Mouse (Mus musculus) liver, adult 2 months (tissue): ENCODE data around the gene Maml3. TPM values are rescaled to one million over a fixed set of nuclear protein-coding genes. Genes with fewer than 3 reads are reported as not detected.
A peak's percentile ranks its signal among the peaks of the same experiment; 100 is the strongest.

Experiments used
- DNase-seq: peaks from one replicate; pipeline ENCODE4 v3.0.0-alpha.2; 2011; ENCODE audit warnings: low read depth, low spot score; ENCODE audit errors: extremely low read depth
- H3K27ac ChIP-seq: fragments of 200-500 bp; replicated peaks from 2 replicates; pipeline ENCODE4 v1.5.1; 2012; ENCODE audit warnings: low read depth, mild to moderate bottlenecking, control low read depth, inconsistent platforms, low read length; ENCODE audit not compliant: insufficient read depth
- H3K27me3 ChIP-seq: fragments of 200-500 bp; 2 replicates; pipeline ENCODE4 v1.6.1; 2012; ENCODE audit warnings: mild to moderate bottlenecking, moderate library complexity, low read length, inconsistent platforms; ENCODE audit not compliant: control insufficient read depth, insufficient read depth
- H3K36me3 ChIP-seq: fragments of 200-500 bp; 2 replicates; pipeline ENCODE4 v1.6.1; 2012; ENCODE audit warnings: low read length, inconsistent platforms; ENCODE audit not compliant: control insufficient read depth, insufficient read depth
- H3K4me1 ChIP-seq: fragments of 200-500 bp; 2 replicates; pipeline ENCODE4 v1.6.1; 2011; ENCODE audit warnings: low read length; ENCODE audit not compliant: control insufficient read depth, insufficient read depth
- H3K4me3 ChIP-seq: fragments of 200-500 bp; 2 replicates; pipeline ENCODE4 v1.5.1; 2011; ENCODE audit warnings: low read depth, mild to moderate bottlenecking, control low read depth, low read length, moderate library complexity; ENCODE audit not compliant: insufficient read depth
- H3K79me2 ChIP-seq: fragments of 200-500 bp; 2 replicates; pipeline ENCODE4 v1.6.1; 2012; ENCODE audit warnings: inconsistent platforms, mild to moderate bottlenecking, low read length, moderate library complexity; ENCODE audit not compliant: control insufficient read depth, insufficient read depth
- H3K9ac ChIP-seq: fragments of 200-500 bp; 2 replicates; pipeline ENCODE4 v1.6.1; 2012; ENCODE audit warnings: low read depth, mild to moderate bottlenecking, control low read depth, inconsistent platforms, low read length
- CTCF ChIP-seq: fragments of 200-500 bp; IDR thresholded peaks from 2 replicates; pipeline ENCODE4 v1.5.1; 2011; ENCODE audit warnings: low read depth, low read length, control low read depth
- POLR2A ChIP-seq: fragments of 200-500 bp; IDR thresholded peaks from 2 replicates; pipeline ENCODE4 v1.6.1; 2011; ENCODE audit warnings: low read length, control low read depth; ENCODE audit not compliant: insufficient read depth; ENCODE audit errors: extremely low read depth
- WGBS: fragments of 180-500 bp; shearing (Covaris S2); methylation state at CpG from one replicate; pipeline ENCODE4 v1.1.7; 2018; 5-methylcytosine and 5-hydroxymethylcytosine counted together
- polyA plus RNA-seq: library from polyadenylated mRNA; depleted of rRNA; stranded (reverse); fragments of >200 nt; gene quantifications from 2 replicates; pipeline ENCODE4 v1.2.3, GENCODE M21; 2012
- total RNA-seq: library from RNA; depleted of rRNA; stranded (reverse); fragments of >200 nt; gene quantifications from 2 replicates; pipeline ENCODE4 v1.2.3, GENCODE M21; 2014

The Maml3 gene
- total and polyA plus RNA-seq, 2 experiments = 0.64 to 0.92 TPM

GRCm38 (mm10) chr3:51885920-51886319, 219.0 kb downstream of the Maml3 start:
- WGBS = 32% methylated on average over 5 of the region's 5 CpGs
- peak; percentile 11 for DNase-seq
- Histone ChIP-seq H3K27me3 (no peaks in the 10 kb centered on the region), H3K9ac (no peak overlapping the region), H3K4me1 (peaks cover 8% of the 10 kb centered on the region), H3K79me2 (no peaks in the 10 kb centered on the region), H3K27ac (no peak overlapping the region), H3K36me3 (no peaks in the 10 kb centered on the region), H3K4me3 (no peak overlapping the region)
- no peak for TF ChIP-seq POLR2A
- TF ChIP-seq CTCF = no peak

DNA sequence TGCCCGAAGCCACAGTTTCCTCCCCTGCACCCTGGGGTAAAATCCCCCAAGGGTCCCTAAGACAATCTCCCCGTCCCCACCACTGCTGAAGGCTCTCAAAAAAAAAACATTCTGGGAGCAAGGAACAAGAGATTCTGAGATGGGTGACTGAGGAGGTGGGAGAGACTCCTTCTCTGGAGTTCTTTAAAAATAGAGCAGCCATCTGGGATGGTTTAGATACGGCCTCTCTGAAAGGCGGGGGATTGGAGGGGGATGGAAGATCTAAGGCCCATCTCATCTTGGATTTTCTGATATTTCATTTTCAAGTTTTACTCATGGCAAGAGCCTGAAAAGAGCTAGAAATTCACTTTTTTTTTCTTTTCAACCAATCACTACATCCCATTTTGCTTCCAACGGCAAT, 219.4 kb downstream of the Maml3 start:
- WGBS = 95% methylated on average over 5 of the region's 5 CpGs
- no peaks in the 10 kb centered on the region for H3K79me2 ChIP-seq

GRCm38 (mm10) chr3:51881981-51882380, 222.9 kb downstream of the Maml3 start:
- Histone ChIP-seq H3K27ac (0 out of 2 replicates have a peak overlapping the region, but pooled peaks have one; percentile 8), H3K9ac (no peak overlapping the region), H3K4me1 (peaks cover 5% of the 10 kb centered on the region; the same call in 1 of the 2 replicates), H3K4me3 (no peak overlapping the region), H3K79me2 (no peaks in the 10 kb centered on the region), H3K27me3 (no peaks in the 10 kb centered on the region), H3K36me3 (no peaks in the 10 kb centered on the region)
- DNase-seq = peak; percentile 25
- 85% methylated on average over 10 of the region's 10 CpGs for WGBS
- no peak for TF ChIP-seq CTCF
- no peak for TF ChIP-seq POLR2A

More for the DNA sequence above, 219.4 kb downstream of the Maml3 start:
- no peak overlapping the region for H3K4me3 ChIP-seq
- H3K27me3 ChIP-seq = no peaks in the 10 kb centered on the region
- no peak overlapping the region for H3K9ac ChIP-seq
- H3K36me3 ChIP-seq = no peaks in the 10 kb centered on the region
- H3K27ac ChIP-seq = no peak overlapping the region
- DNase-seq = no peak
- TF ChIP-seq POLR2A = no peak
- peaks cover 8% of the 10 kb centered on the region for H3K4me1 ChIP-seq

DNA sequence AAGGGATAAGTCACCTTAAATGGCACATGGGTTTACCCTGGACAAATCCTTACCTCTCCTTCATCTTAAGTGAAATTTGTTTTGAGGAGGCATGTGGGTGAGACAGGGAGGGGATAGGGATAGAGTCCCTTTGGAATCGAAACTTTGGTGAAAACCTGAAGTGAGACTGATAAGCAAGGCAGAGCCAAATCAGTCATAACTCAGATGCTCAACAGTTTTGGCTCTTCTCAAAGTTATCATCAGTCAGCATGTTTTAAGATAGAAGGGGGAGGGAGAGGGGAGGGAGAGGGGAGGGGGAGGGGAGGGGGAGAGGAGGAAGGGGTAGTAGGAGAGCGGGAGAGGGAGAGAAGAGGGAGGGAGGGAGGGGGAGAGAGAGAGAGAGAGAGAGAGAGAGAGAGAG, 223.5 kb downstream of the Maml3 start:
- TF ChIP-seq POLR2A = no peak
- peaks cover 5% of the 10 kb centered on the region; the same call in 1 of the 2 replicates for H3K4me1 ChIP-seq
- H3K27me3 ChIP-seq = no peaks in the 10 kb centered on the region
- H3K27ac ChIP-seq = no peak overlapping the region
- H3K36me3 ChIP-seq = no peaks in the 10 kb centered on the region
- 64% methylated on average over 2 of the region's 2 CpGs for WGBS
- DNase-seq = no peak
- H3K4me3 ChIP-seq = no peak overlapping the region
- no peaks in the 10 kb centered on the region for H3K79me2 ChIP-seq
- no peak overlapping the region for H3K9ac ChIP-seq

GRCm38 (mm10) chr3:51880506-51881036, 224.3 kb downstream of the Maml3 start:
- Histone ChIP-seq H3K4me3 (no peak overlapping the region), H3K27ac (no peak overlapping the region), H3K9ac (no peak overlapping the region), H3K27me3 (no peaks in the 10 kb centered on the region), H3K79me2 (no peaks in the 10 kb centered on the region), H3K36me3 (no peaks in the 10 kb centered on the region), H3K4me1 (peaks cover 5% of the 10 kb centered on the region; the same call in 1 of the 2 replicates)
- no peak for DNase-seq
- 91% methylated on average over 8 of the region's 8 CpGs for WGBS
- TF ChIP-seq CTCF (no peak), POLR2A (no peak)

DNA sequence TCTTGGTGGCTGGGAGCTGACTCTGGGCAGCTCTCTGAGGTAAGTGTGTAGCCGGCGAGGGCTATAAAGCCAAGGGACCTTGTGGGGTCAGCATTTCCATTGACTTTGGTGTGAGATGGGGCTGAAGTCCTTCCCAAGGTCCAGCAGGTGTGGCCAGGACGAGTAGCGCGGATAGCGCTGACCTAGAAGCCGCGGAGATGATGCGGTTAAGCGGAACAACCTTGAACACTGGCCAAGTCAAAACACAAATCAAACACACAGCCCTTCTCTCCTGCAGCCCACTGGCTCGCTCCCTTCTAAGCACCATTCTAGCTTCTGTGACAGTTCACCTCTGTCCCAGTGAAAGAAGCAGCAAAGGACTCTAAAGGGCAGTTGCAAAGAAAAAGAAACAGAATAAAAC, 225.7 kb downstream of the Maml3 start:
- 55% methylated on average over 11 of the region's 11 CpGs for WGBS
- H3K27ac ChIP-seq = no peak overlapping the region
- no peak for DNase-seq

More for the DNA sequence above, 225.7 kb downstream of the Maml3 start:
- Histone ChIP-seq H3K9ac (no peak overlapping the region), H3K79me2 (no peaks in the 10 kb centered on the region), H3K27me3 (no peaks in the 10 kb centered on the region), H3K36me3 (no peaks in the 10 kb centered on the region), H3K4me3 (no peak overlapping the region), H3K4me1 (peaks cover 5% of the 10 kb centered on the region; the same call in 1 of the 2 replicates)
- no peak for TF ChIP-seq CTCF
- TF ChIP-seq POLR2A = no peak
